ENCODE assay signal across 21 mouse cellular contexts in genomic region chr11:84873042-84873833, GRCm38 (mm10). TPM values are rescaled to one million over a fixed set of nuclear protein-coding genes. Genes with fewer than 3 reads are reported as not detected.
DNase-seq lines count a peak whose midpoint lies in the region; ATAC-seq and TF ChIP-seq lines count a peak whose summit lies in the region.
"Had no signal": no experiment of that assay in that cellular context is flagged by ENCODE, and none has a peak within 500 bp of the region (broad histone marks: within the 10 kb centered on the region; RNA-seq: fewer than 3 reads in every experiment).

No protein-coding gene starts in this region.

- DNase-seq in midbrain, postnatal 0 days (ENCODE audit: low spot score) = no peak
- DNase-seq in R1 (ENCODE audit: low read depth, low spot score) (peak; percentile 18), adipocyte (ENCODE audit: low spot score) (no peak)
- no peak for DNase-seq in ovary, postnatal 10 days (ENCODE audit: low spot score)
- no peak for DNase-seq in frontal cortex, postnatal 36 days (ENCODE audit: low spot score in 2 of 2)
- no peak for DNase-seq in layer of hippocampus, postnatal 10 days (ENCODE audit: low spot score in 2 of 2)
- DNase-seq: adrenal gland, postnatal 10 days; cerebellum, adult 9-10 months; embryo, embryonic 11 days; layer of hippocampus, adult 9-11 months; left cerebral cortex, postnatal 4 days; right cerebral cortex, postnatal 4 days; thymus, adult 2 months had no signal

- no peak overlapping the region for H3K4me2 ChIP-seq in midbrain, postnatal 0 days (ENCODE audit: low read depth, low read length, poor library complexity, severe bottlenecking)
- no peak overlapping the region for H3K4me2 ChIP-seq in midbrain, embryonic 16.5 days (ENCODE audit: low read length)
- H3K4me2 ChIP-seq in liver, embryonic 12.5 days = peak overlapping the region; percentile 67
- H3K4me2 ChIP-seq: hindbrain, embryonic 13.5 days; lung, embryonic 15.5 days; neural tube, embryonic 13.5 days had no signal

- no peaks in the 10 kb centered on the region for H3K9me3 ChIP-seq in midbrain, postnatal 0 days (ENCODE audit: low read length)
- H3K9me3 ChIP-seq in midbrain, embryonic 16.5 days (replicated peaks; ENCODE audit: control insufficient read depth, low read length, poor library complexity, severe bottlenecking) = no peaks in the 10 kb centered on the region
- no peaks in the 10 kb centered on the region for H3K9me3 ChIP-seq in liver, embryonic 12.5 days (replicated peaks)
- H3K9me3 ChIP-seq: hindbrain, embryonic 13.5 days; lung, embryonic 15.5 days; megakaryocyte, embryonic 14.5 days; neural tube, embryonic 13.5 days had no signal

- no peaks in the 10 kb centered on the region for H3K36me3 ChIP-seq in midbrain, postnatal 0 days (ENCODE audit: insufficient read depth, low read length)
- H3K36me3 ChIP-seq in midbrain, embryonic 16.5 days (ENCODE audit: control insufficient read depth, insufficient read depth, low read length) = no peaks in the 10 kb centered on the region
- H3K36me3 ChIP-seq in liver, embryonic 12.5 days = peaks cover 31% of the 10 kb centered on the region
- H3K36me3 ChIP-seq: hindbrain, embryonic 13.5 days had no signal

- no peak overlapping the region for H3K9ac ChIP-seq in midbrain, postnatal 0 days (replicated peaks; ENCODE audit: low read length, poor library complexity, severe bottlenecking)
- no peak overlapping the region for H3K9ac ChIP-seq in midbrain, embryonic 16.5 days (ENCODE audit: low read depth, low read length)
- peak overlapping the region; percentile 68 for H3K9ac ChIP-seq in liver, embryonic 12.5 days
- H3K9ac ChIP-seq: hindbrain, embryonic 13.5 days; lung, embryonic 15.5 days; neural tube, embryonic 13.5 days had no signal

- 0 out of 2 replicates have a peak, but pooled peaks cover 3% of the 10 kb centered on the region for H3K4me1 ChIP-seq in midbrain, postnatal 0 days (ENCODE audit: insufficient read depth, low read length)
- peaks cover 11% of the 10 kb centered on the region for H3K4me1 ChIP-seq in midbrain, embryonic 16.5 days (ENCODE audit: control insufficient read depth, insufficient read depth, low read length)
- H3K4me1 ChIP-seq in liver, embryonic 12.5 days = peaks cover 30% of the 10 kb centered on the region

- ATAC-seq in midbrain, postnatal 0 days (ENCODE audit: low FRiP score) = no peak
- no peak for ATAC-seq in midbrain, embryonic 16.5 days
- peak; percentile 66 for ATAC-seq in liver, embryonic 12.5 days
- ATAC-seq: intestine, postnatal 0 days had no signal

- WGBS in midbrain, postnatal 0 days = 73% methylated on average over 1 of the region's 1 CpGs
- WGBS in midbrain, embryonic 16.5 days = 61% methylated on average over 1 of the region's 1 CpGs
- 20% methylated on average over 1 of the region's 1 CpGs for WGBS in liver, embryonic 12.5 days (ENCODE audit: insufficient replicate concordance)

- no peak overlapping the region for H3K4me3 ChIP-seq in midbrain, postnatal 0 days (ENCODE audit: low read depth, low read length)
- H3K4me3 ChIP-seq in midbrain, embryonic 16.5 days (ENCODE audit: low read depth, low read length) = no peak overlapping the region
- peak overlapping the region; percentile 45; the same call in 1 of the 2 replicates for H3K4me3 ChIP-seq in liver, embryonic 12.5 days
- H3K4me3 ChIP-seq: hindbrain, embryonic 13.5 days; lung, embryonic 15.5 days; megakaryocyte, embryonic 14.5 days; neural tube, embryonic 13.5 days had no signal

- H3K27ac ChIP-seq in midbrain, postnatal 0 days (ENCODE audit: low read depth, low read length) = no peak overlapping the region
- no peak overlapping the region for H3K27ac ChIP-seq in midbrain, embryonic 16.5 days (ENCODE audit: low read length)
- H3K27ac ChIP-seq in liver, embryonic 12.5 days = peak overlapping the region; percentile 97
- H3K27ac ChIP-seq: hindbrain, embryonic 13.5 days; kidney, postnatal 0 days; lung, embryonic 15.5 days; neural tube, embryonic 13.5 days had no signal

- H3K27me3 ChIP-seq in midbrain, postnatal 0 days (ENCODE audit: insufficient read depth, low read length) = no peaks in the 10 kb centered on the region
- no peaks in the 10 kb centered on the region for H3K27me3 ChIP-seq in midbrain, embryonic 16.5 days (ENCODE audit: control insufficient read depth, insufficient read depth, low read depth, low read length)
- H3K27me3 ChIP-seq in liver, embryonic 12.5 days (replicated peaks) = no peaks in the 10 kb centered on the region
- H3K27me3 ChIP-seq: hindbrain, embryonic 13.5 days; lung, embryonic 15.5 days; megakaryocyte, embryonic 14.5 days; neural tube, embryonic 13.5 days had no signal

- peak; percentile 19; the same call in 1 of the 2 replicates for TF ChIP-seq CTCF in midbrain, postnatal 0 days (IDR thresholded peaks at IDR 0.05)

RNA-seq across cellular contexts. Expression of gene Ggnbp2, which starts 2.6 kb away (rescaled TPM):
- total RNA-seq in midbrain, postnatal 0 days (2014; rRNA removed) = 39.2 and 52.1 TPM in 2 replicates
- 62.9 and 65.8 TPM in 2 replicates for polyA plus RNA-seq in midbrain, postnatal 0 days (2015; fragmentation: Nextera tagmentation; extraction: Ambion mirVana)
- 68.4 and 71.8 TPM in 2 replicates for polyA plus RNA-seq in midbrain, embryonic 16.5 days (2015; fragmentation: Nextera tagmentation; extraction: Ambion mirVana)
- 75.5 and 76.8 TPM in 2 replicates for polyA plus RNA-seq in liver, embryonic 12.5 days (2016; fragmentation: Nextera tagmentation; extraction: Ambion mirVana)
- 10 to 100 TPM; 89.3 to 92.2 TPM for total RNA-seq in layer of hippocampus, postnatal 10 days (2021)

RNA-seq across cellular contexts. Expression of gene Myo19, which starts 6.7 kb away (rescaled TPM):
- 9.4 and 13.6 TPM in 2 replicates for total RNA-seq in midbrain, postnatal 0 days (2014; rRNA removed)
- polyA plus RNA-seq in midbrain, postnatal 0 days (2015; fragmentation: Nextera tagmentation; extraction: Ambion mirVana) = 4.4 and 4.7 TPM in 2 replicates
- polyA plus RNA-seq in midbrain, embryonic 16.5 days (2015; fragmentation: Nextera tagmentation; extraction: Ambion mirVana) = 5.3 and 5.8 TPM in 2 replicates
- 7.6 TPM in 2 replicates for polyA plus RNA-seq in liver, embryonic 12.5 days (2016; fragmentation: Nextera tagmentation; extraction: Ambion mirVana)
- total RNA-seq in layer of hippocampus, postnatal 10 days (2021) = 10 to 100 TPM; 12.0 to 14.0 TPM

RNA-seq across cellular contexts. Expression of gene Pigw, which starts 6.8 kb away (rescaled TPM):
- 1.9 and 3.7 TPM in 2 replicates for total RNA-seq in midbrain, postnatal 0 days (2014; rRNA removed)
- polyA plus RNA-seq in midbrain, postnatal 0 days (2015; fragmentation: Nextera tagmentation; extraction: Ambion mirVana) = 1.6 and 1.7 TPM in 2 replicates
- polyA plus RNA-seq in midbrain, embryonic 16.5 days (2015; fragmentation: Nextera tagmentation; extraction: Ambion mirVana) = 2.4 and 3.4 TPM in 2 replicates
- 2.6 and 3.2 TPM in 2 replicates for polyA plus RNA-seq in liver, embryonic 12.5 days (2016; fragmentation: Nextera tagmentation; extraction: Ambion mirVana)
- 1 to 10 TPM; 8.8 to 9.4 TPM for total RNA-seq in layer of hippocampus, postnatal 10 days (2021)

RNA-seq across cellular contexts. Expression of gene Znhit3, which starts 42.9 kb away (rescaled TPM):
- 30.0 and 36.0 TPM in 2 replicates for total RNA-seq in midbrain, postnatal 0 days (2014; rRNA removed)
- polyA plus RNA-seq in midbrain, postnatal 0 days (2015; fragmentation: Nextera tagmentation; extraction: Ambion mirVana) = 79.7 and 86.3 TPM in 2 replicates
- polyA plus RNA-seq in midbrain, embryonic 16.5 days (2015; fragmentation: Nextera tagmentation; extraction: Ambion mirVana) = 63.4 and 64.2 TPM in 2 replicates
- 60.0 and 62.4 TPM in 2 replicates for polyA plus RNA-seq in liver, embryonic 12.5 days (2016; fragmentation: Nextera tagmentation; extraction: Ambion mirVana)
- 10 to 100 TPM; 27.9 to 31.2 TPM for total RNA-seq in layer of hippocampus, postnatal 10 days (2021)

RNA-seq across cellular contexts. Expression of gene Dhrs11, which starts 44.4 kb away (rescaled TPM):
- 7.6 and 10.1 TPM in 2 replicates for total RNA-seq in midbrain, postnatal 0 days (2014; rRNA removed)
- 9.1 and 12.3 TPM in 2 replicates for polyA plus RNA-seq in midbrain, postnatal 0 days (2015; fragmentation: Nextera tagmentation; extraction: Ambion mirVana)
- 8.8 and 9.0 TPM in 2 replicates for polyA plus RNA-seq in midbrain, embryonic 16.5 days (2015; fragmentation: Nextera tagmentation; extraction: Ambion mirVana)
- polyA plus RNA-seq in liver, embryonic 12.5 days (2016; fragmentation: Nextera tagmentation; extraction: Ambion mirVana) = 213 and 219 TPM in 2 replicates
- total RNA-seq in layer of hippocampus, postnatal 10 days (2021) = 1 to 10 TPM; 4.9 to 6.6 TPM
